Mouse (Mus musculus) midbrain, embryonic 11.5 days (tissue): ENCODE measurements around the gene Mfsd4b3. TPM values are rescaled to one million over a fixed set of nuclear protein-coding genes. Genes with fewer than 3 reads are reported as not detected.

Source experiments
- ATAC-seq: fragments of 200-750 bp; cut with Nextera tagmentation; 2 replicates; pipeline ENCODE4 v1.8.0; 2017; ENCODE audit warnings: moderate TSS enrichment, moderate library complexity; ENCODE audit not compliant: low FRiP score
- DNase-seq: peaks from one replicate; pipeline ENCODE4 v3.0.0; 2015; ENCODE audit warnings: low spot score; ENCODE audit errors: missing footprints
- H3K27ac ChIP-seq: fragments of 300-500 bp; sonication (generic); 2 replicates; pipeline ENCODE4 v1.5.1; 2014; ENCODE audit warnings: low read depth, low read length
- H3K27me3 ChIP-seq: fragments of 300-500 bp; sonication (generic); 2 replicates; pipeline ENCODE4 v1.6.1; 2014; ENCODE audit warnings: mild to moderate bottlenecking, low read length, moderate library complexity, mixed read lengths; ENCODE audit not compliant: control insufficient read depth, insufficient read depth
- H3K36me3 ChIP-seq: fragments of 300-500 bp; sonication (generic); 2 replicates; pipeline ENCODE4 v1.6.1; 2014; ENCODE audit warnings: mild to moderate bottlenecking, low read length, moderate library complexity, mixed read lengths; ENCODE audit not compliant: control insufficient read depth, insufficient read depth
- H3K4me1 ChIP-seq: fragments of 300-500 bp; sonication (generic); 2 replicates; pipeline ENCODE4 v1.6.1; 2014; ENCODE audit warnings: low read length; ENCODE audit not compliant: control insufficient read depth, insufficient read depth
- H3K4me2 ChIP-seq: fragments of 300-500 bp; sonication (generic); 2 replicates; pipeline ENCODE4 v1.6.1; 2014; ENCODE audit warnings: mild to moderate bottlenecking, moderate library complexity
- H3K4me3 ChIP-seq: fragments of 300-500 bp; sonication (generic); 2 replicates; pipeline ENCODE4 v1.5.1; 2014; ENCODE audit warnings: low read depth, low read length
- H3K9ac ChIP-seq: fragments of 300-500 bp; sonication (generic); 2 replicates; pipeline ENCODE4 v1.6.1; 2014; ENCODE audit warnings: low read length
- H3K9me3 ChIP-seq: fragments of 300-500 bp; sonication (generic); 2 replicates; pipeline ENCODE4 v1.6.1; 2016; ENCODE audit warnings: low read length; ENCODE audit not compliant: control insufficient read depth
- WGBS: fragments of 180-500 bp; shearing (Covaris S2); extraction: QIAGEN DNeasy Blood & Tissue Kit; methylation state at CpG from one replicate; pipeline ENCODE4 v1.1.7; 2014; 5-methylcytosine and 5-hydroxymethylcytosine counted together
- polyA plus RNA-seq: library from polyadenylated mRNA; unstranded; fragments of >200 nt; fragmentation: Nextera tagmentation; extraction: Ambion mirVana; gene quantifications from 2 replicates; pipeline ENCODE4 v1.2.1, GENCODE M21; 2014

The Mfsd4b3 gene
- polyA plus RNA-seq, 1 experiment from 2014 or later = not detected

DNA sequence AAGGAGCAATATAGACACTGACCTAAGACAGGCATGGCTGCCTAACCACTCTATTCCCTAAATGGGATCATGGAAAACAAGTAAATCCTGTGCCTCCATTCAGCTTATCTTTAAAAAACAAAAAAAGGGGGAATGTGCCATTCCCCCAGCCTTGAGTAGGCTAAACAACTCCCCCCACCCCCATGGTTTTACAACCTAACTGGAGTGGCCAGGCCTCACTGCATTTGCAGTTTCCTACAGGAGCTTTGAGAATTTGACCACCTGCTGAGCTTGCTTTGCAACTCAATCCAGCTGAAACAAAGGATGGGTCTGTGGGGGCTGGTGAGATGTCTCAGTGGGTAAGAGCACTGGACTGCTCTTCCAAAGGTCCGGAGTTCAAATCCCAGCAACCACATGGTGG lies 18.3 kb upstream of the Mfsd4b3 start:
- peaks cover 6% of the 10 kb centered on the region for H3K9me3 ChIP-seq
- DNase-seq = no peak
- H3K9ac ChIP-seq = no peak overlapping the region
- no peak overlapping the region for H3K27ac ChIP-seq
- no peaks in the 10 kb centered on the region for H3K4me1 ChIP-seq
- H3K4me2 ChIP-seq = no peak overlapping the region
- 94% methylated on average over 1 of the region's 1 CpGs for WGBS
- H3K27me3 ChIP-seq = no peaks in the 10 kb centered on the region
- no peak for ATAC-seq
- H3K36me3 ChIP-seq = no peaks in the 10 kb centered on the region
- H3K4me3 ChIP-seq = no peak overlapping the region

DNA sequence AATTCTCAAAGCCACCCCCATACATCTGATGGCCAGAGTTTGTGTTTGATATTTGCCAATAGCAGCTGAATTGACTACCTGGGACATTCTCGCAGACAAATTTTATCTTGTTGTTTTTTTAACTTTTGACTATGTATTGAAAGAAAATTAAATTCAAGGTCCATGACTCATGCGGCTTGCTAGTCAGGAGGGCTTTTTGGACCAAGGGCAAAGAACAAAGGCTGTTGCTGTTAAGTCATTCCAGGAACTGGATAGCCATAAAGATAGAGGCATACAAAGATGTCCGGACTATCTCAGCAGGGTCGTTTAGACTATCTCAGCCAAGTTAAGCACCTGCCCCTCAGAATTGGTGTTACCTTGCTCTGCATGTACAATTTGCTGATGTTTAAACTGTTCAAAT lies 17.4 kb upstream of the Mfsd4b3 start:
- Histone ChIP-seq H3K9ac (no peak overlapping the region), H3K4me1 (no peaks in the 10 kb centered on the region), H3K9me3 (peaks cover 6% of the 10 kb centered on the region), H3K4me3 (no peak overlapping the region), H3K27ac (no peak overlapping the region), H3K27me3 (no peaks in the 10 kb centered on the region), H3K4me2 (no peak overlapping the region), H3K36me3 (no peaks in the 10 kb centered on the region)
- DNase-seq (no peak), ATAC-seq (no peak)
- 88% methylated on average over 4 of the region's 4 CpGs for WGBS

DNA sequence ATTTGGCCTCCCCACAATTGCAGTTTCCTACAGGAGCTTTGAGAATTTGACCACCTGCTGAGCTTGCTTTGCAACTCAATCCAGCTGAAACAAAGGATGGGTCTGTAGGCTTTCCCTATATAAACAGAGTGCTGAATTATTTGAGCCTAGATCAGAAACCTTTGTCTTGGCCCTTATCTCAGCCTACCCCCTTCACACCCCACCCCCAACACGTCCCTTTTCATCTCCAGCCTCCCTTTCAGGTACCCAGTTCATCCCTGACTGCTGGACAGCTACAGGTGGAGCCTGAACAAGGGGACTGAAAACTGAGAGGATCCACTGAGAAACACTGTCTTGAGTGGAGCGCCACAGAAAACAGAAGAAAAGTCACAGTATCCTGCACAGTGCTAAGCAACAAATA lies 15.8 kb upstream of the Mfsd4b3 start:
- H3K27me3 ChIP-seq = no peaks in the 10 kb centered on the region
- H3K4me3 ChIP-seq = no peak overlapping the region
- no peak overlapping the region for H3K4me2 ChIP-seq
- H3K9me3 ChIP-seq = peaks cover 6% of the 10 kb centered on the region
- 40% methylated on average over 2 of the region's 2 CpGs for WGBS
- no peak for ATAC-seq
- H3K27ac ChIP-seq = no peak overlapping the region
- H3K4me1 ChIP-seq = no peaks in the 10 kb centered on the region
- no peak for DNase-seq
- no peak overlapping the region for H3K9ac ChIP-seq
- no peaks in the 10 kb centered on the region for H3K36me3 ChIP-seq

DNA sequence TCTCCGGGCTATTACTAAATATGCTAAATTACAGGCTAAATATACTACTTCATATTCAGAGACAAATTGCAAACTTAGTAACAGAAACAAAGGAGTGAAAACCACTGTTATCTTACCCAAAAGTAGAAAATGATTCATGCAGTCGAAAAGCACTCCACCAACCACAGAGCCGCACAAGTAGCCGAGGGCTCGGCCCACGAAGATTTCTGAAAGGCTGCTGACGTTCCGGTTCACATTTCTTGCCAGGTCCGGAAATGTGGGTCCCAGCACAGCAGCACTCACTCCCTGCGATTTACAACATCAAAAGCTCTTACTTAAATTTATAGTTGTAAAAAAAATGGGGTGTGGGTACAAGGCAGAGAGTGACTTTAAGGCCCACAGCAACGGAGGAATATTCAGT lies 15.0 kb upstream of the Mfsd4b3 start:
- H3K4me3 ChIP-seq = no peak overlapping the region
- ATAC-seq (no peak), DNase-seq (no peak)
- H3K9ac ChIP-seq = no peak overlapping the region
- no peaks in the 10 kb centered on the region for H3K27me3 ChIP-seq
- WGBS = 68% methylated on average over 11 of the region's 11 CpGs
- H3K36me3 ChIP-seq = no peaks in the 10 kb centered on the region
- H3K4me1 ChIP-seq = no peaks in the 10 kb centered on the region
- H3K9me3 ChIP-seq = peaks cover 6% of the 10 kb centered on the region
- no peak overlapping the region for H3K27ac ChIP-seq
- no peak overlapping the region for H3K4me2 ChIP-seq

DNA sequence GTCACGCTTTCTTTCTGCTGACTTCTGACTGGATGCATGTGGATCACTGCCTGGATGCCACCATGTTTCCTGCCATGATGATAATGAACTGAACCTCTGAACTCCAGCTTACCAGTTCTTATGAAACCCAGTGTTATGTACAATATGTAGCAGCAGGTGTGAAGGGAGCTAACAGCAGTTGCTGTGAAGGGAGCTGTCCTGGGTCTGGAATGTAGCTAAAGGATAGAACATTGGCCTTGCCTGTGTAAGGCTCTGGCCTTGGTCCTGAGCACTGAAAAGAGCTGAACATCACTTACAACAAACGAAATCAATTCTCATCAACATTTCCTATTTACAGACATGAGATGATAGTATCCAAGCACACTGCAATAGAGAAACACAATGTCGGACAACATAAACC lies 7.6 kb upstream of the Mfsd4b3 start:
- no peak overlapping the region for H3K4me3 ChIP-seq
- no peaks in the 10 kb centered on the region for H3K9me3 ChIP-seq
- H3K4me1 ChIP-seq = no peaks in the 10 kb centered on the region
- ATAC-seq = no peak
- H3K27ac ChIP-seq = no peak overlapping the region
- no peaks in the 10 kb centered on the region for H3K27me3 ChIP-seq
- WGBS = 89% methylated on average over 3 of the region's 3 CpGs
- H3K9ac ChIP-seq = no peak overlapping the region
- no peak for DNase-seq
- H3K36me3 ChIP-seq = no peaks in the 10 kb centered on the region
- no peak overlapping the region for H3K4me2 ChIP-seq

DNA sequence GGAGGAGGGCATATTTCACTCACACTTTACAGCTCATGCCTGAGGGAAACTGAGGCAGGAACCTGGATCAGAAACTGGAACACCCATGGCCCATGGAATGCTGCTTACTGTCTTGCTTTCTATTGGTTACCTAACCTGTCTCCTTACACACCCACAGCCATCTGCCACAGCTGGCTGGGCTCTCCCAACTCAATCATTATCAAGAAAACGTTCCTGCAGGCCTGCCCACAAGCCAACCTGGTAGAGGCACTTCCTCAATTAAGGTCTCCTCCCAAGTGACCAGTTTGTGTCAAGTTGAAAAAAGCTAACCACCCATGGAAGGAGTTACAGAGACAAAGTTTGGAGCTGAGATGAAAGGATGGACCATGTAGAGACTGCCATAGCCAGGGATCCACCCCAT lies 2.0 kb upstream of the Mfsd4b3 start:
- Histone ChIP-seq H3K4me3 (no peak overlapping the region), H3K36me3 (no peaks in the 10 kb centered on the region), H3K9me3 (no peaks in the 10 kb centered on the region), H3K4me1 (peaks cover 3% of the 10 kb centered on the region; the same call in 1 of the 2 replicates), H3K27ac (no peak overlapping the region), H3K27me3 (peaks cover 3% of the 10 kb centered on the region; the same call in 1 of the 2 replicates), H3K9ac (no peak overlapping the region), H3K4me2 (no peak overlapping the region)
- DNase-seq (no peak), ATAC-seq (no peak)
- 69% methylated on average over 1 of the region's 1 CpGs for WGBS

DNA sequence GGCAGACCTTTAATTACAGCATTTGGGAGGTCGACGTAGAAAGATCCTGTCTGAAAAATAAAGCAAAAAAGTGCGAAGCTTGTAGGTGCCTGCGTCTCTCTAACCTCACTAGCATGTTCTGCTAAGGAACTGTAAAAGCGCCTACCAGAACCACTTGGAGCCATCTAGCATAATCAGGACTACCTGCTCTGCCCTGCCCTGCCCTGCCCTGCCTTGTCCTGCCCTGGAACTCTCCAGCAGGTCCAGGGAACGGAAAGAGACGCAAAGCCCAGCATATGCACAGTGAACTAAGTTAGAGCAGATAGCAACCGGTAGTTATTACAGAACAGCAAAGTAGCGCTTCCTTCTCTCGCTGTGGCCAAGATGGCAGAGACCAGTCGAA lies 479 bp upstream of the Mfsd4b3 start:
- H3K4me3 ChIP-seq = no peak overlapping the region
- H3K4me1 ChIP-seq = peaks cover 3% of the 10 kb centered on the region; the same call in 1 of the 2 replicates
- H3K9me3 ChIP-seq = no peaks in the 10 kb centered on the region
- no peaks in the 10 kb centered on the region for H3K36me3 ChIP-seq
- no peak overlapping the region for H3K27ac ChIP-seq
- peak overlapping the region; percentile 19; the same call in 1 of the 2 replicates for H3K4me2 ChIP-seq
- H3K9ac ChIP-seq = no peak overlapping the region
- peak; percentile 44 for ATAC-seq
- no peak for DNase-seq
- peaks cover 3% of the 10 kb centered on the region; the same call in 1 of the 2 replicates for H3K27me3 ChIP-seq
- WGBS = 43% methylated on average over 11 of the region's 11 CpGs

DNA sequence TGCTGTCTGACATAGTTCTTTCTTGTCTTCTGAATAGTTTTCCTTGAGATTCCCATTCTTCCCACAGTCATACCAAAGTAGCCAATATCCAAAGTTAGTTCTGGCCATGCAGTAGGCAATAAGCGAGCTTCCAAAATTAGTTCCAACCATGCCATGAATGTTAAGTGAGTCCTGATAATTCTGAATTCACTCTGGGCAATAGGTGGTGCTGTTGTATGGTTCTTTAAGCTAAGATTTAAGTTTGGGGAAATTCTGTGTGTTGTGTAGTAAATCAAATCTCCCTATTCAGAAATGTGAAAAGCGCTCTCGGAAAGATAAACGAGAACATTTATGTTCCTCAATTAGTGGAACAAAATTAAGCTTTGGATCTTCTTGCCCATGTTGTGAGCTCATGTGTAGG lies 1.7 kb downstream of the Mfsd4b3 start:
- ATAC-seq = no peak
- peaks cover 3% of the 10 kb centered on the region; the same call in 1 of the 2 replicates for H3K27me3 ChIP-seq
- WGBS = 81% methylated on average over 4 of the region's 4 CpGs

DNA sequence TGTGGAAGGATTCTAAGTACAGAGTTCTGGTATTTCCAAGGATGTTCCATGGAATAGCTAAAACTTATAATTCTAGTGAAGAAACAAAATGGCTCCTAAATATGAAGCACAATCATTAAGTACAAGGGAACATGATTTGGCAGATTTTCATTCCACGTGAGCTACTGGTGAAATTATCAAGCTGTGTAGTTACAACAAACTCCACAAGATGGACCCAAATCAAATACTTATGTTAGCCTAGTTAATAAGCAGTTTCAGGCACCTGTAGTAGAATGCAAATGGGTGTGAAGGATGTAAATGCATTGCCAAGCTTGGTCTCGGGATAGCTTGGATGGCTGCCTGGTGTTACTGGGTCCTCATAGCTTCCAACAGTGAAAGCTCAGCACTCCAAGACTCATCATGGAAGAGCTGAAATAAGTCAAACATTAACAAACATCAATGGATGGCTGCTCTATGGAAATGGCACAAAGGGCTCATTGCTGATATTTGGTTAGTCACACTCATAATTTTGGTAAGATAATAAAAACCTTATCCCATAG lies 3.5 kb downstream of the Mfsd4b3 start:
- 79% methylated on average over 2 of the region's 2 CpGs for WGBS
- H3K4me2 ChIP-seq = no peak overlapping the region
- no peak for DNase-seq
- no peak overlapping the region for H3K9ac ChIP-seq
- peaks cover 3% of the 10 kb centered on the region; the same call in 1 of the 2 replicates for H3K27me3 ChIP-seq
- no peaks in the 10 kb centered on the region for H3K9me3 ChIP-seq
- no peaks in the 10 kb centered on the region for H3K36me3 ChIP-seq
- peaks cover 3% of the 10 kb centered on the region; the same call in 1 of the 2 replicates for H3K4me1 ChIP-seq
- no peak overlapping the region for H3K27ac ChIP-seq
- no peak overlapping the region for H3K4me3 ChIP-seq
- ATAC-seq = no peak

More for the DNA sequence above, 1.7 kb downstream of the Mfsd4b3 start:
- no peak overlapping the region for H3K27ac ChIP-seq
- H3K36me3 ChIP-seq = no peaks in the 10 kb centered on the region
- H3K9me3 ChIP-seq = no peaks in the 10 kb centered on the region
- no peak overlapping the region for H3K9ac ChIP-seq
- H3K4me3 ChIP-seq = no peak overlapping the region
- peaks cover 3% of the 10 kb centered on the region; the same call in 1 of the 2 replicates for H3K4me1 ChIP-seq
- DNase-seq = no peak
- no peak overlapping the region for H3K4me2 ChIP-seq
